In the genomic region with DNA sequence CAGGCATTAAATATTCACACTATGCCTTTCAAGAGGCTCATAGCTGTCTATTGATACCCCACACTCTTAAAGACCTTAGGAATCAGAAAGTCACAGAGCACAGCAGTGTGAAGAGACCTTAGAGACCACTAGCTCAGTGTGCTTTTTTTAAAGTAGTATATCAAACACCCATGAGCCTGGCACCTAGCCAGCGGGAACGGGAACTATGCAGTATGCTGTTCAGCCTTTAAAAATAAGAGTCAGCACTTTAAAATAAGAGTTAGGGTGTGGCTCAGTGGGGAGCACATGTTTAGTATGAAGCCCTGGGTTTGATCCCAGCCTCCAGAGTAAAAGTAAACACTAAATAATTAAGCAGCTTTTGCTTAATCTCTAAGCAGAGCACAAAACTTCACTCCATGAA, we compare ENCODE assay signal across 8 mouse cellular contexts. TPM values are rescaled to one million over a fixed set of nuclear protein-coding genes. Genes with fewer than 3 reads are reported as not detected.
DNase-seq lines count a peak whose midpoint lies in the region; ATAC-seq and TF ChIP-seq lines count a peak whose summit lies in the region.

No protein-coding gene starts in this region.

- H3K4me1 ChIP-seq in heart, postnatal 0 days (ENCODE audit: control insufficient read depth, insufficient read depth): peaks cover 3% of the 10 kb centered on the region; the same call in 1 of the 2 replicates
- no peaks in the 10 kb centered on the region for H3K4me1 ChIP-seq in neural tube, embryonic 15.5 days

- WGBS in heart, postnatal 0 days: 29% methylated on average over 2 of the region's 2 CpGs
- 53% methylated on average over 2 of the region's 2 CpGs for WGBS in neural tube, embryonic 15.5 days

- ATAC-seq in heart, postnatal 0 days (ENCODE audit: insufficient read depth, low read depth): 0 out of 2 replicates have a peak, but pooled peaks have one; percentile 47
- no peak for ATAC-seq in neural tube, embryonic 15.5 days (ENCODE audit: low FRiP score)

- peak overlapping the region; percentile 38; the same call in 1 of the 2 replicates for H3K27ac ChIP-seq in heart, postnatal 0 days (ENCODE audit: low read depth)
- H3K27ac ChIP-seq in neural tube, embryonic 15.5 days (replicated peaks): no peak overlapping the region

- TF ChIP-seq EP300 in heart, postnatal 0 days (IDR thresholded peaks at IDR 0.05; ENCODE audit: low read depth): no peak

- peak; percentile 6 for DNase-seq in gastrocnemius, adult 18-20 months (ENCODE audit: low spot score)
- no peak for DNase-seq in gastrocnemius, postnatal 25 days
- DNase-seq in right cerebral cortex, adult 2 months (ENCODE audit: low spot score in 2 of 2): peak; percentile 4 to 24
- DNase-seq in right cerebral cortex, adult 18-20 months: no peak
- DNase-seq in heart, postnatal 0 days (ENCODE audit: low spot score): peak; percentile 56
- peak; percentile 4 for DNase-seq in lung, postnatal 25 days (ENCODE audit: low spot score)
- no peak for DNase-seq in yolk sac, embryonic 10.5 days (ENCODE audit: low spot score)

- TF ChIP-seq CTCF in heart, postnatal 0 days (IDR thresholded peaks at IDR 0.05; ENCODE audit: low read depth): no peak

- no peak overlapping the region for H3K4me2 ChIP-seq in heart, postnatal 0 days (ENCODE audit: low read depth, low read length)
- H3K4me2 ChIP-seq in neural tube, embryonic 15.5 days: no peak overlapping the region

- H3K4me3 ChIP-seq in heart, postnatal 0 days (ENCODE audit: low read depth, low read length): no peak overlapping the region
- H3K4me3 ChIP-seq in neural tube, embryonic 15.5 days (replicated peaks): no peak overlapping the region

- H3K9ac ChIP-seq in heart, postnatal 0 days (replicated peaks; ENCODE audit: low read depth, low read length): no peak overlapping the region
- H3K9ac ChIP-seq in neural tube, embryonic 15.5 days (replicated peaks): no peak overlapping the region

- H3K9me3 ChIP-seq in heart, postnatal 0 days (replicated peaks; ENCODE audit: control insufficient read depth, low read length): no peaks in the 10 kb centered on the region
- H3K9me3 ChIP-seq in neural tube, embryonic 15.5 days (replicated peaks): no peaks in the 10 kb centered on the region

- no peaks in the 10 kb centered on the region for H3K36me3 ChIP-seq in heart, postnatal 0 days (replicated peaks; ENCODE audit: control insufficient read depth, insufficient read depth, low read length)
- no peaks in the 10 kb centered on the region; the same call in 1 of the 2 replicates for H3K36me3 ChIP-seq in neural tube, embryonic 15.5 days

- no peaks in the 10 kb centered on the region for H3K27me3 ChIP-seq in heart, postnatal 0 days (ENCODE audit: control insufficient read depth, insufficient read depth, low read length)
- H3K27me3 ChIP-seq in neural tube, embryonic 15.5 days (replicated peaks): no peaks in the 10 kb centered on the region

RNA-seq across cellular contexts. Expression of a gene that starts 12.7 kb away (rescaled TPM):
- total RNA-seq in gastrocnemius, adult 18-20 months (2021): 1 to 10 TPM; 3.9 to 4.8 TPM
- 1 to 10 TPM; 1.3 to 1.4 TPM for total RNA-seq in gastrocnemius, postnatal 25 days (2021)
- total RNA-seq in heart, postnatal 0 days (2014; rRNA removed; ENCODE audit: low replicate concordance): 5.0 and 9.6 TPM in 2 replicates
- polyA plus RNA-seq in heart, postnatal 0 days (2015; fragmentation: Nextera tagmentation; extraction: Ambion mirVana): 10.4 and 11.0 TPM in 2 replicates
- 30.5 and 30.6 TPM in 2 replicates for polyA plus RNA-seq in neural tube, embryonic 15.5 days (2015; fragmentation: Nextera tagmentation; extraction: Ambion mirVana)

RNA-seq across cellular contexts. Expression of a gene that starts 32.1 kb away (rescaled TPM):
- 10 to 100 TPM; 11.3 to 12.0 TPM for total RNA-seq in gastrocnemius, adult 18-20 months (2021)
- 10 to 100 TPM in 1 of 2 experiments, 1 to 10 TPM in 1; 9.3 to 11.6 TPM for total RNA-seq in gastrocnemius, postnatal 25 days (2021)
- 9.0 and 16.5 TPM in 2 replicates for total RNA-seq in heart, postnatal 0 days (2014; rRNA removed; ENCODE audit: low replicate concordance)
- polyA plus RNA-seq in heart, postnatal 0 days (2015; fragmentation: Nextera tagmentation; extraction: Ambion mirVana): 6.0 and 6.1 TPM in 2 replicates
- polyA plus RNA-seq in neural tube, embryonic 15.5 days (2015; fragmentation: Nextera tagmentation; extraction: Ambion mirVana): 29.6 and 31.6 TPM in 2 replicates

Comparison
In these comparisons a context has a peak if more than half of its experiments do, and no peak if none do; other contexts are left out.
1. DNase-seq: peak in gastrocnemius, adult 18-20 months (single experiment), right cerebral cortex, adult 2 months (2 of 2), heart, postnatal 0 days (single experiment) and lung, postnatal 25 days (single experiment); none in gastrocnemius, postnatal 25 days (single experiment), right cerebral cortex, adult 18-20 months (single experiment) and yolk sac, embryonic 10.5 days (single experiment).